Mouse (Mus musculus) adrenal gland (tissue): Measurements from ENCODE around the gene Hook2.

Experiments used
- intact Hi-C: fragments of 180-260 bp; cut with DNase I; formaldehyde crosslinking; loops from one replicate; pipeline ENCODE4 v1.15.1; 2025

The Hook2 gene

DNA sequence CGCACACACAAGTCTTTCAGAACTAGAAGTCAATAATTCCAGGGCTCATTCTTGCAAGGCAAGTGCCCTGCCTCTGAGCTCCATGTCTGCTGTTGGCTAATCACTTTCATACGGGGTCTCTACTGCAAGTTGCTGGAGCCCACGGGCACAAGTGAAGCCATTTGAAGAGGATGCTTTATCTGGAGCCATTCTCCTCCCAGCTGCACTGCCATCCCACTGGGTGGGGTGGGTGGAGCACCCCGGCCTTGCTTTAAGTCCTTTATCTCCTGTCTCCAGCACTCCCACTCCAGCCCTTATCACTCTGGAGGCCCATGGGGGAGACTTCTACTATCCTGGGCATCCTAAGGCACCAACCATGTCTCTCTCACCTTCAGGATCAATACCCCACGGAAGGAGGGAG, 19.5 kb upstream of the Hook2 start:
- intact Hi-C loops = no loop called here

DNA sequence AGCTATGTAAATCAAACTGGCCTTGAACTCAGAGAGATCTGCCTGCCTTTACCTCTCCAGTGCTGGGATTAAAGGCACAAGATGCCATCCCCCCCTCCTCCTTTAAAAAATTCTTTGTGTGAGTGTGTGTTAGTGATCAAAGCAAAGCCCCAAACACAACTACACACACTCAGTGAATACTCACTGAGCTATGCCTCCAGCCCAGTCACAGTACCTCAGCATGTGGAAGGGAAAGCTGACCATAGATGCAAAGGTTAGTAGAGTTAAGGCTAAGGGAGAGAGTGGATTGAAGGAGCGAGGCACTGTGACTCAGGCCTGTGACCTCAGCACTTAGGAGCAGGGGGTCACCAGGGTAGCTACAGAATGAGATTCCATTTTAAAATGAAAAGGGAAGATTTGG, 17.3 kb upstream of the Hook2 start:
- intact Hi-C loops = no loop called here

DNA sequence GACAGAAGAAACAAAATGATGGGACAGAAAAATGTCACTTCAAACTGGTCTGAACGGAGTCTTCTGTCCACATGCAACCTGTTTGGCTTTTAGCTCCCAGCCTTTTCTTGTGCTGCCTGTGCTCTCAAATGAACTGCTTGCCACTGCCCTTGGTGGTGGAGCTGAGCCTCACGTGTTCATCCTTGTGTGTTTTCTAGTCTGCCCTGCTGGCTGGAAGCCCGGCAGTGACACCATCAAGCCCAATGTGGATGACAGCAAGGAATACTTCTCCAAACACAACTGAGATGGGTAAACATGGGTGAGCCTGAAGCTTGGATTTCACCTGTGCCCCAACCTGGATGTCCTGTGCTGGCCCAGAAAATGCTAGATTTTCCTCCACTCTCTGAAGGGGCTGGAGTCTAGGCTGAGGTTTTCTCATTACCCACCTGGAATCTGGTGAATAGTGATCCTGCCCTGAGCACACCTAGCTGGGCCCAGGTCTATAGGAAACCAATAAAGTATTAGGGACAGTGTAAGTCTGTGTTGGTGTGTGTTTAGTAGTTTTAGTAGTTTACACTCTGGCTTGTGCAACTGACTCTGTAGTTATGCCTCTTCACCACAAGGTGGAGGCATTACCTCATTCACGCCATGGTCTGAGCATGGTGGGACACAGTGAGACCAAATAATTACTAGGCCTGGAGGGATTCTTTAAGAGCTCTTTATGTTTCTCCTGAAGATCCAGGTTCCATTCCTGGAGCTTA, 16.4 kb upstream of the Hook2 start:
- intact Hi-C loops = loop anchor here (1.0 kb wide), 1 partner anchor 16 kb away; the partner anchor contains the start of gene Hook2

DNA sequence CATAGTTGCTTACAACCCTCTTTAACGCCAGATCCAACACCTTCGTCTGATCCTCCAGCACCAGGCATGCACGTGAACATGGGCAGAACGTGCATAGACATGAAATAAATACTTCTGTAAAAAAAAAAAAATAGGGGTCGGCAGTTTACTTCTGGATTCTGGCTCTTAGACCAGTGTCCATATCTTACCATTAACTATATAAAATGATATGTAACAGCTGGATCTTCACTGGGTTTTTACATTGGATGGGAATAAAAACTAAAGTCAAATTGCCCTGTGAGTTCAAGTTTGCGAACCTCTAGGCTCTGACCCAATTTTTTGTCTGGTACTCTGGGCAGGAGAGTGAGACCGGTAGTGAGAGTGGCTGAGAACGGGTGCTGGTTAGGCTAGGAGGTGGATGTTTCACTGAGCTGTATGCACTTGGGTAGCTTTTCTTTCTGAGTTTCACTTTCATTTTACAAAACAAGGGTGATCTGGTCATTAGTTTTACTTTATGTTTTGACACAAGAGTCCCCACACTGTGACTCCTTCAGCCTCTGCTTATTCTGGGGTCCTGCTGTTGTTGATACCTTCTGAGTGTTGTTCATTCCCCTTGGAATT, 15.8 kb upstream of the Hook2 start:
- intact Hi-C loops = loop anchor here (1.0 to 5.0 kb wide), 2 partner anchors 16 to 53 kb away; partner anchors contain the start of genes Asna1, Hook2 and Trir

DNA sequence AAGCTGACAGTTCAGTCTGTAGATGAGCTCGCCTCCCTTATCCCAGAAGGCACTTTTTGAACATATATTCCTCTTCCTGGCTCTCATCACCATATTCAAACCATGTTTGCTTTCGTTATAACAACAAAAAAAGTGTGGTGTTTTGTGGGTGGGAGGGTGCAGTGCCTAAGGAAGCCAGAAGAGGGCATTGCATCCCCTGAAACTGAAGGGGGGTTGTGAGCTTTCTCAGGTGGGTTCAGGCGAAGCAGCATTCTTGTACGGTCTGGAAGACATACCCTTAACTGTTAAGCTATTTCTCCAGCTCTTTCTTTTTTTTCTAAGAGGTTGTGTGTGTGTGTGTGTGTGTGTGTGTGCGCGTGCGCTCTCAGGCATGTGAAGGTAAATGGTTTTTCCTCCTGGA, 15.0 kb upstream of the Hook2 start:
- intact Hi-C loops = loop anchor here (5.0 kb wide), 1 partner anchor 52 kb away; the partner anchor contains the start of genes Asna1 and Trir

DNA sequence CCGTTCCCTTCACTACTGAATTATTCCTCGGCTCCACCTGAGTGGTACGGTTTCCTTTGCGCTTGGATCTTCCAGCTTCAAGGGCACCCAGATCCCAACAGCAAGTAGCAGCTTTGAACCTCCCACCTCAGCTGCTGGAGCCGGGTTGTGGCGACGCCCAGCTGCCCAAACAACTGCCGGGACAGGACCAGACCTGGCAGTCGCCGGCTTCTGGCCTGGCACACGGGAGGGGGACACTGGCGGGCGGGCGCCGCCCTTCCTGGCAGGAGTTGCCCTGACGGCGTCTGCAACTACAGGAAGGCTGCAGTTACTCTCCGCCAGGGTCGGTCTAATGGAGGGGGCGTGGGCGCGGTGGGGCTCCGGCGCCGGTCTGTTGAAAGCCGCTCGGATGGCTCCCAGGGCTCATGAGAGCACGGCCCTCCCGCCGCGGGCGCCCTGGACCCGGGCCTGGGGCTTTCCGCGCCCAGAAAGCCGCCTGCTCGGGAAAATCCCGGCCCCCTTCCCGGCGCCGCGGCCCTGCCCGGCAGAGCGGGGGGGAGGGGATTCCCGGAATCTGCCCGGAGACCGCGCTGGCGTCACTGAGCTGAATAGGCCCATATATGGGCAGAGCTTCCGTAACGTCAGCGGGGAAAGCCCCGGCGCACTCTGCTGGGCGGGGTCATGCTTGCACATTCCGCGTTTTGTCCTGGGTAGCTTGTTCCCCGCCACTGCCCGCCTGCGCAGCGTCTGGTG, 14.2 kb upstream of the Hook2 start:
- intact Hi-C loops = loop anchor here (5.0 kb wide), 1 partner anchor 51 kb away; the partner anchor contains the start of genes Asna1 and Trir

DNA sequence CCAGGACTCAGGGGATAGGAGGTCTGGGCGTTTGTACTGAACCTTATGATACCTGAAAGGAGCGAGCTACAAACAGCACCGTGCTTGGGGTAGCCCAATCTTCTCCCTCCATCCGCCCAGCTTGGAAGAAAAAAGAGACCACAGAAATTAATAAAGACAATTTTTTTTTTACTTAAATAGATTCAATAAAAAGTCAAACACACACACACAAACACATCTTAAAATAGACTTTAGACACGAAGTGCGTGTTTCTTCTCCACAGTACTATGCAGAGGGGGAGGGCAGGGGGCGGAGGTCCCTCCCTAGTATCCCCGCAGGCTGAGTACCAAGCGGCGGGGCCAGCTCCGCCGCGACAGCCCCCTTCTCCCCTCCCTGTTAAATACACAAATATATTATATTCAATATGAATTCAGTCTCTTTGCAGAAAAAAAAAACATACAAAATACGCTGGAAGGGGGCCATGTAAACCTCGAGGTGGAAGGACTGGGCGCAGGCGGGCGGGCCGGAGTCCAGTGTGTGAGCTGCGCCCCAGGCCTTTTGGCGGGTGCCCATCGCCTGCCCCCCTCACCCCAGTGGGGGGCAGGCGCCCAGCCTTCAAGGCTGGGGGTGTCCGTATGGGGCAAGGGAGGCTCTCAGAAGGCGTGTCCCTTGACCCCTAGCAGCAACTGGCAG, 13.5 kb upstream of the Hook2 start:
- intact Hi-C loops = loop anchor here (5.0 kb wide), 1 partner anchor 50 kb away; the partner anchor contains the start of genes Asna1 and Trir

DNA sequence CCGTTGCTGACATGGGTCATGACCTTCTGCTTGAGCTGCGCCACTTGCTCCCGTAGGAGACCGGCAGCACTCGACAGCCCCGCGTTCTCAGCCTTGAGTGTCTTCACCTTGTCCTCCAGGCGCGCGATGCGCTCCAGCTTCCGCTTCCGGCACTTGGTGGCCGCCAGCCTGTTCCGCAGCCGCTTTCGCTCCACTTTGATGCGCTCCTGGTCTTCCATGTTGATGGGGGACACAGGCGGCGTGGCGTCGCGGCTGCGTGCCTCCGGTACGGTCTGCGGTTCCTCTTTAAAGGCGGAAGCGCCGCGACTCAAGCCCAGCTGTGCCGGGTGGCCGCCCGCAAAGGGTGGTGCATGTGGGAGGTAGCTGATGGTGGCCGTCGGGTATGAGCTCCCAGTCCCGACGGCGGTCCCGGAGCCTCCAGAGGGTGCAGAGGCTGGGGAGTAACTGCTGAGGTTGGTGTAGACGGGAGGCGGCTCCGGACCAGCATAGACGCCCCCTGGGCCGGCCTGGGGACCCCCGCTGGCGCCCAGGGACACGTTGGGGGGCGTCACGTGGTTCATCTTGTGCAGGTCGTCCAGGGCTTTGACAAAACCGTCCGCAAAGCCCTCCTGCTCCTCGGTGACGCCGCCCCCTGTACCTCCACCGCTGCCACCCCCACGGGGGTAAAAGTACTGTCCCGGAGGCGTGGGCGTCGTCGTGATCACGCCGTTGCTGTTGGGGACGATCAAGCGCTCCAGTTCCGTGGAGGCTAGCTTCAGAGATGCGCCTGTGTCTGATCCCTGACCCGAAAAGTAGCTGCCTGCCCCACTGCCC, 12.8 kb upstream of the Hook2 start:
- intact Hi-C loops = loop anchor here (5.0 kb wide), 1 partner anchor 50 kb away; the partner anchor contains the start of genes Asna1 and Trir

DNA sequence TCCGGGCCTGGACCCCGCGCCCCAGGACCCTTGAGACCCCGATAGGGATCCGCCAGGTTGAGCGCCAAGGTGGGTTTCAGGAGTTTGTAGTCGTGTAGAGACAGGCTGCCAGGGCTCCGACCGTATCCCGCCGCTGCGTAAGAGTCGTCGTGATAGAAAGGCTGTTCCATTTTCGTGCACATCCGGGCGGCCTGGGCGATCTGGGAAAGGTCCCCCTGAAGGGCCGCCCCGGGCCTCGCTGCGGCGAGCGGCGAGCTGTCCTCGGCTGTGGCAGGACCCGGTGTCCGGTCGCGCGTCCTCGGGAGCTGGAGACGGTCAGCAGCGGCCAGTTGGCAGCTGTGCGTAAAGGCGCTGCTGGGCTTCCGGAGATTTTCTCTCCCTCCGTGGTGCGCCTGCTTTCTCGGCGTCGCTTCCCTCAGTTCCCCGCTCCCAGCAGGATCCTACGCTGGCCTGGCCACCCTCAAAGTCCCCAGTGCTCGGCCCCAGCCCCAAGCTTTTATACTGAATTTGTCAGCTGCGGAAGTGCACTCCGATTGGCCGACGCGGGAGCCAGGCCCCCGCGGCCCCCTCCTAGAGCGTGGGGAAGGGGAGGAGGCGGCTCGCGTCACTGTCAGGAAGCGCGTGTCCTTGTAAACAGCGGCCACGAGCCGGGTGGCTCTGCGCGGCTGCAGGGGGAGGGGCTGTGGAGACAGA, 12.0 kb upstream of the Hook2 start, which contains the start of gene Junb:
Gene Junb, minus strand, starts transcription at position 471 of the 693 bp plus-strand sequence.
- intact Hi-C loops = loop anchor here (5.0 kb wide), 1 partner anchor 49 kb away; the partner anchor contains the start of genes Asna1 and Trir

DNA sequence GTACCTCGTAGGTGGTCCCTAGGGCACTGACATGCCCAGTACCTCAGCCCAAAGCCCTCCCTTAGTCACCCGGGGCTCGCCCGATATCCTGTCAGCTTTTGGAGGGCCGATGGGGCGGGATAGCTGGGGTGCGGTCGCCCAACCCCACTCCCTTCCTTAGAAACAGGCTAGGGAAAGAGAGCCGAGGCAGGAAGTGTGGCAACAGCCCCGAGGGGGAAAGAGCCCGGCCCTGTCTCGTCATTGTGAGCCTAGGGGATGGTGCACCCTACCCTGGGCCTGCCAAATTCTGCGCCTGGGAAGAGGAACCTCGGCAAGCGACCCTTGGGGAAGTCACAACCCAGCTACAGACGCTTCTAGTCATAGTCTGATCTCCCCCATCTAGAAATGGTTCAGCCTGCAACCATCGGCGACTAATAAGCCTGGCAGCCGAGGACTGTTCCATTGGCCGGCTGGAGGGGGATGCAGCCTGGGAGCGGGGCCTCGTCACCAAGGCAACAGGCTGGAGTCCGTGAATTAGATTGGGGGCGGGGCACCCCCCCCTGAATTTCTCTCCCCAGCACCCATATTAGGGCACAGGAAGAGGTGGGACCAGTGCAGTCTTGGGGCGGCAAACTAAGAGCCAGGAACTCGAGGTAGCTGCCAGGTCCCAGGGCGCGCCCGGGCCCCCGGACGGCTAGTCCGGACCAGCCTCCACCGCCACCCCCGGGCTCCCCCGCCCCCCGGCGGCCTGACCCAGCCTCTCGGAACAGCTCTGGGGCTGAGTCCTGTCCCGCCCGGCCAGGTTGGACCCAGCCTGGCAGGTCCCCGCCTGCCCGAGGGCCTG, 10.6 kb upstream of the Hook2 start:
- intact Hi-C loops = loop anchor here (5.0 kb wide), 1 partner anchor 47 kb away; the partner anchor contains the start of genes Asna1 and Trir

DNA sequence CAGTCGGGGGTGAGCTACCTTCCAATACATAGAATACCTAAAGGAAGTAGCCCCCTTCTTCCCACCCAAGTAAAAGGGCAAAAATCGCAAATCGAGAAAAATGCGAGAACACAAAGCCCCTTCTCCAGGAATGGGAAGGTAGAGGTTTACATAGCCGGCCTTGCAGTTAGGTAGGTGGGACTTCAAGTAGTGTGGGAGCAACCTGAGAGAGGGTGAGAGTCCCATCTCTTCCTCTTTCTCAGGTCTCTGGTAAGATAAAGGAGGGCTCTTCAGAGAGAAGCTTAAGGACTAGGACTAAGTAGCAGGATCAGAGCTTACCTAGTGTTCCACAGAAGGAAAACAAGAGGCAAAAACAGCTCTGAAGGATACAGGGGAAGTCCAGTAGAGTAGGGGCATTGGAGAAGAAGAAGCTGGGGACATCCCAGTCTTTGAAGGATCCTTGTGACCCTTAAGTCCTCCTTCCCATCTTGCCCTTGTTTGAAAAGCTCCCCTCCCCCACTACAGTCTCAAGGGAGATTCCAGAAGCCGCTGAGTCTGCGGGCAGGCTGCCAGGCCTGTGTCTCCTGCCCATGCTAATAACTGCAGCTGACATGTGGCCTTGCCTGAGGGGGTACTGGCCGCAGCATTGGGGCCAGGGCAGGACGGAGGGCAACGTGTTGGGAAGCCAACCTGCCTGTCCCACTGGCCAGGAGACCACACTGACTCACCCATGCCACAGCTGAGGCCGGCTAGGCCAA, 9.6 kb upstream of the Hook2 start:
- intact Hi-C loops = no loop called here

DNA sequence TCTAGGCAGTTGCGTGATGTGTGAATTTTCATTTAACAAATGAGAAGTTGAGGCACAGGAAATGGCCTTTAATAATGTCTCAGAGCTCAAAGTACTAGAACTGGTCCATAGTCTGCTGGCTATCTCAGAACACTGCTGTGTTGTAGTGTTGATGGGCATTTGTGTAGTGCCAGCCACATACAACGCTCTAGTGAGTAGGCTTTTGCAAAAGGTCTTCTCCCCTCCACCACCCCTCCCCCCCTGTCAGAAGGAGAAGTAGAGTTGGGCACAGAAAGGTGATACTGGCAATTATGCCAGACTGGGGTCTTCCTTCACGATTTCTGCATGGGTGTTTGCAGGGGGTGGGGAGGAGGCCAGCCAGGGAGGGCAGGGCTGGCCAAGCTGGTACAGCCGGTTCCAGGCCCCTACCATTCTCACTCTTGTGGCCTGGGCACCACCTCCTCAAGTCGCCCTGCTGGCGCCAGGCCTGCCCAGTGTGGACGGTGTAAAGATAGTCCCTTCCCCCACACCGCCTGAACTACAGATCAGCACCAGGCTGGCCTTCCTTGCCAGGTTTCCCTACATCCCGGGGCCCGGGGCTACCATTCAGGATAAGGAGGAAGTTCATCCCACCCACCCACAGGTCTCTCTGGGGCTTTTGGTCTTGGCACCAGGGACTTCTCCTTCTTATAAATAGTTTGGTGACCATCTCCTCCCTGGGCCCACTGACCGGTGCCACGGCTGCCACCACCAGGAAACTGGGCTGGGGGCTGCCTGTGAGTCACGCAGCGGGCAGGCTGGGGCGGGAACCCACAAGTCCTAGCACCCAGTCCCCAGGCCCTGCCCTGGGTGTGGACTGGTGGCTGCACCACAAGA, 8.5 kb upstream of the Hook2 start:
- intact Hi-C loops = no loop called here

DNA sequence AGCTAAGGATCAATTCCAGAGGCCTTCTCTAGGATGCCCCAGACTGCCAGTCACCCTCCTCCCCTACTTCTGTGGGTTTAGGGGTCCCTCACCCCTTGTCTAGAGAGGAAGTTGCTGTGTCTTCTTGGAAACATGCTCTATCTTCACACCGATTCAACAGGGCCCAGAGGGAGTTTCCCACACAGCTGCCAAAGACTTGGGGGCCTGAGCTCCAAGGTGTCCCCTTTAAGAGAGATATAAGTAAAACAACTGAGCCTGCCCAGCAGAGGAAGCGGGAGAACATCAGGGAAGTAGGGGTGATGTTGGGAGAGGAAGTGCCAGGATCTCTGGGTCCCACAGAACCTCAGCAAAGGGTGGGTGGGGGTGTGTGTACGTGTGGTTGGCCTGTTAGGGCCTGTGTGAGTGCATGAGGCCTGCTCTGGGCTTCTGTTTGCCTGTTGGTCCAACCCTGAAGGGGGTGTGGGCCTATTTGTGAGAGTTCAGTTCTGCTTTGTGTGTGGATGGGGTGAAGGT, 7.8 kb upstream of the Hook2 start:
- intact Hi-C loops = no loop called here

DNA sequence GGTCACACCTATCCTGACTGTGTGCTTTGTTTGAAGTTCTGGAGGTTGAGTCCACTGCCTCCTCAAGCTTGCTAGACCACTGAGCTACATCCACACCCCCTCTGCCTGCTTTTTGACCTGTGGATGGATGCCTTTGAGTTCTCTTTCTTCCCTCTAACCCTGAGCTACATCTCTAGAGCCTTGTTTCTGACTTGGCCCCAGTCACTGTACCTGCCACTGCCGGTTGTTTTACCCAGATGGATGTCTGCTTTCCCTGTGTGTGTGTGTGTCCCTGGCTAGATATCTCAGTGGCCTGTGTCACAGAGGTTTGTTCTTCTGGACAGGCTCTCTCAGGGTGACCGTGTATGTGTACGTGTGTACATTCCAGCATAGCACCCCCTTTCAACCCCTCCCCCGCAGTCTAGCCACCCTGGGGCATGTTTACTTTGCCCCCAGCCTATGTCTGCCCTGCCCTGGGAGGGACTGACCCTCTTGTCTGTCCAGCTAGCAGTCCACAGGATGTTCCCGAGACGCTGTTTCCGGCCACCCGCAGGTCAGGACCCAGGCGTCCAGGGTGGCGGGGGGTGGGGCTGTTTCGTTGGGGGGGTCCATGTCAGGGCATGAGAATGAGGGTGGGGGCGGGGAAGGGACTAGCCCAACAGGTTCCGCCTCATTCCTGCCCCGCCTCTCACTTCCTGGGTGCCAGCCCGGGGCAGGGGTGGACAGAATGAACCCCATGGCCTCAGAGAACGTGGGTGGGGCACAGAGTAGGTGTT, 5.9 kb upstream of the Hook2 start:
- intact Hi-C loops = no loop called here

DNA sequence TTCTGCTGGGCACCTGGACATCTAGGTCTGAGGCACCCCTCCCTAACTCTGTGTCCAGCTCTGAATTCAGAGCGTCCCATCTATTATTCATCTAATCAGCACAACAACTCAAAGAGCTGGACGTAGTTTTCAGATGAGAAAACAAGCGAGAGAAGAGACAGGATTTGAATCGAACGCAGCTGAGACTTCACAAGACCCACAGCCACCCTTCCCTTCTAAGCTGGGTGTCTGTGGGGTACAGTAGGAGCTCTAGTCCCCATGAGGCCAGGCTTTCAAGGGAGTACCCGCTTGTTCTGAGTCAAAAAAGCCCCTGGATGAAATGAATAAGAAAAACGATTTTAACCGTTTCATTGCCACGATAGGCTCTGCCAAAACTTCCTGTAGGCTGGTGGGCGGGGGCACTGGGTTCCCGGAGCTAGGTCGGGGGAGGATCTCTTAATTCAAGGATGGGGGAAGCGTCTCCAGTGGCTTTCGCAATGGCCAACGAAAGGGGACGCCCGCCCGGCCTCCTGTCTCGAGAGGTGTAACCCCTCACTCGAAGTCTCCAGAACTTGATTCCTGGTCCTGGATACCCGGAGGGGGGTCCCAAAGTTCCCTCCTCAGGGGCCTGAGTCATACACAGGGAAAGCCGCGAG, 5.2 kb upstream of the Hook2 start:
- intact Hi-C loops = no loop called here
